Mouse (Mus musculus): ENCODE measurements at regions not wholly inside any gene's neighbourhood (a gene's known extent, or its start where the extent isn't known, plus 50 kb on each side); places are given as distances from the start of the nearest gene placed in this dataset.
A peak's percentile ranks its signal among the peaks of the same experiment; 100 is the strongest.
"Not testable (repeated sequence)": the region's sequence is repeated elsewhere in the genome, so short reads cannot be mapped to it uniquely, and the experiment has no call there.

- no peak for DNase-seq (ENCODE audit: low read depth)
These were observed 393.7 kb downstream of the Med10 start for GRCm38 (mm10) chr13:70195854-70196253.

- no peak for DNase-seq (ENCODE audit: low read depth)
These were observed 396.4 kb downstream of the Med10 start for GRCm38 (mm10) chr13:70198638-70199037.

GRCm38 (mm10) chr13:70199087-70199486, 396.9 kb downstream of the Med10 start:
- no peak for DNase-seq (ENCODE audit: low read depth)

- no peak for DNase-seq (ENCODE audit: low read depth)
These were observed 403.1 kb downstream of the Med10 start for GRCm38 (mm10) chr13:70205334-70205733.

- no peak for DNase-seq (ENCODE audit: low read depth)
These were observed 408.0 kb downstream of the Med10 start for GRCm38 (mm10) chr13:70210158-70210557.

GRCm38 (mm10) chr13:70213017-70213416, 410.8 kb downstream of the Med10 start:
- DNase-seq (ENCODE audit: low read depth): no peak

GRCm38 (mm10) chr13:70213622-70214021, 411.4 kb downstream of the Med10 start:
- no peak for DNase-seq (ENCODE audit: low read depth)

GRCm38 (mm10) chr13:70214022-70214654, 411.9 kb downstream of the Med10 start:
- DNase-seq (ENCODE audit: low read depth): no peak

GRCm38 (mm10) chr13:70216134-70216533, 413.9 kb downstream of the Med10 start:
- DNase-seq (ENCODE audit: low read depth): no peak

- DNase-seq (ENCODE audit: low read depth): no peak
These were observed 415.4 kb downstream of the Med10 start for GRCm38 (mm10) chr13:70217429-70218133.

- DNase-seq (ENCODE audit: low read depth): no peak
These were observed 413.9 kb downstream of the Ice1 start for GRCm38 (mm10) chr13:70223485-70223884.

- no peak for DNase-seq (ENCODE audit: low read depth)
These were observed 410.3 kb downstream of the Ice1 start for GRCm38 (mm10) chr13:70227167-70227566.

- peak; percentile 7 for DNase-seq (ENCODE audit: low read depth)
These were observed 403.3 kb downstream of the Ice1 start for GRCm38 (mm10) chr13:70233896-70234799.

GRCm38 (mm10) chr13:70243598-70244157, 393.8 kb downstream of the Ice1 start:
- no peak for DNase-seq (ENCODE audit: low read depth)

- DNase-seq (ENCODE audit: low read depth): no peak
These were observed 377.4 kb downstream of the Ice1 start for GRCm38 (mm10) chr13:70260003-70260496.

- no peak for DNase-seq (ENCODE audit: low read depth)
These were observed 373.8 kb downstream of the Ice1 start for GRCm38 (mm10) chr13:70263654-70264053.

GRCm38 (mm10) chr13:70276884-70277378, 360.5 kb downstream of the Ice1 start:
- not testable (repeated sequence) for DNase-seq (ENCODE audit: low read depth)

GRCm38 (mm10) chr13:70277667-70278591, 359.5 kb downstream of the Ice1 start:
- no peak for DNase-seq (ENCODE audit: low read depth)

- DNase-seq (ENCODE audit: low read depth): no peak
These were observed 356.2 kb downstream of the Ice1 start for GRCm38 (mm10) chr13:70281051-70281847.

- no peak for DNase-seq (ENCODE audit: low read depth)
These were observed 354.7 kb downstream of the Ice1 start for GRCm38 (mm10) chr13:70282731-70283130.

Measured in c-Kit-positive CD71-negative TER-119-negative erythroid progenitor cells, embryonic 14.5 days (primary cell).